In genomic region chr10:53580621-53581081, GRCm38 (mm10) we compare ENCODE assay signal across 8 mouse cellular contexts. TPM values are rescaled to one million over a fixed set of nuclear protein-coding genes. Genes with fewer than 3 reads are reported as not detected.
DNase-seq lines count a peak whose midpoint lies in the region; ATAC-seq and TF ChIP-seq lines count a peak whose summit lies in the region.

No protein-coding gene starts in this region.

- no peaks in the 10 kb centered on the region for H3K9me3 ChIP-seq in embryonic facial prominence, embryonic 15.5 days (replicated peaks)
- no peaks in the 10 kb centered on the region for H3K9me3 ChIP-seq in limb, embryonic 13.5 days
- H3K9me3 ChIP-seq in midbrain, embryonic 13.5 days: no peaks in the 10 kb centered on the region
- H3K9me3 ChIP-seq in stomach, embryonic 14.5 days (ENCODE audit: control insufficient read depth, low read depth, low read length): no peaks in the 10 kb centered on the region

- WGBS in embryonic facial prominence, embryonic 15.5 days: 13% methylated on average over 14 of the region's 14 CpGs
- WGBS in kidney, adult 2 months: 22% methylated on average over 14 of the region's 14 CpGs
- 14% methylated on average over 14 of the region's 14 CpGs for WGBS in limb, embryonic 13.5 days
- 18% methylated on average over 14 of the region's 14 CpGs for WGBS in midbrain, embryonic 13.5 days
- 5% methylated on average over 14 of the region's 14 CpGs for WGBS in stomach, embryonic 14.5 days

- no peak for TF ChIP-seq POLR2A in kidney, adult 2 months (IDR thresholded peaks at IDR 0.05; ENCODE audit: low read depth, low read length)

- no peak overlapping the region for H3K27ac ChIP-seq in embryonic facial prominence, embryonic 15.5 days (replicated peaks)
- H3K27ac ChIP-seq in kidney, adult 2 months (ENCODE audit: insufficient read depth, low read depth, low read length): no peak overlapping the region
- no peak overlapping the region for H3K27ac ChIP-seq in limb, embryonic 13.5 days
- H3K27ac ChIP-seq in midbrain, embryonic 13.5 days: no peak overlapping the region
- peak overlapping the region; percentile 78; the same call in 1 of the 2 replicates for H3K27ac ChIP-seq in stomach, embryonic 14.5 days (ENCODE audit: low read length)

- no peaks in the 10 kb centered on the region for H3K27me3 ChIP-seq in embryonic facial prominence, embryonic 15.5 days
- no peaks in the 10 kb centered on the region for H3K27me3 ChIP-seq in kidney, adult 2 months (replicated peaks; ENCODE audit: control insufficient read depth, insufficient read depth, low read length)
- no peaks in the 10 kb centered on the region for H3K27me3 ChIP-seq in limb, embryonic 13.5 days
- H3K27me3 ChIP-seq in midbrain, embryonic 13.5 days: no peaks in the 10 kb centered on the region
- H3K27me3 ChIP-seq in stomach, embryonic 14.5 days (ENCODE audit: control insufficient read depth, insufficient read depth, low read length): no peaks in the 10 kb centered on the region

- H3K4me3 ChIP-seq in embryonic facial prominence, embryonic 15.5 days (replicated peaks): peak overlapping the region; percentile 37
- H3K4me3 ChIP-seq in kidney, adult 2 months (ENCODE audit: insufficient read depth, low read depth, low read length): peak overlapping the region; percentile 31
- peak overlapping the region; percentile 44 for H3K4me3 ChIP-seq in limb, embryonic 13.5 days
- H3K4me3 ChIP-seq in midbrain, embryonic 13.5 days (replicated peaks): peak overlapping the region; percentile 35
- H3K4me3 ChIP-seq in stomach, embryonic 14.5 days (ENCODE audit: low read depth, low read length): peak overlapping the region; percentile 36

- H3K36me3 ChIP-seq in embryonic facial prominence, embryonic 15.5 days: no peaks in the 10 kb centered on the region
- H3K36me3 ChIP-seq in kidney, adult 2 months (ENCODE audit: control insufficient read depth, insufficient read depth, low read length): no peaks in the 10 kb centered on the region
- no peaks in the 10 kb centered on the region for H3K36me3 ChIP-seq in limb, embryonic 13.5 days
- H3K36me3 ChIP-seq in midbrain, embryonic 13.5 days: no peaks in the 10 kb centered on the region
- H3K36me3 ChIP-seq in stomach, embryonic 14.5 days (ENCODE audit: control insufficient read depth, insufficient read depth, low read length): no peaks in the 10 kb centered on the region

- peak; percentile 51 to 53 for DNase-seq in left cerebral cortex, adult 18-20 months (ENCODE audit: low spot score in 2 of 2)
- DNase-seq in left cerebral cortex, adult 11 months (ENCODE audit: low spot score): no peak
- DNase-seq in heart, adult 9 months (ENCODE audit: low spot score in 2 of 2): peak; percentile 65 to 66
- DNase-seq in kidney, adult 2 months: peak; percentile 60

- H3K4me1 ChIP-seq in embryonic facial prominence, embryonic 15.5 days: no peaks in the 10 kb centered on the region
- no peaks in the 10 kb centered on the region for H3K4me1 ChIP-seq in kidney, adult 2 months (ENCODE audit: control insufficient read depth, insufficient read depth, low read length)
- peaks cover 5% of the 10 kb centered on the region for H3K4me1 ChIP-seq in limb, embryonic 13.5 days
- peaks cover 14% of the 10 kb centered on the region for H3K4me1 ChIP-seq in midbrain, embryonic 13.5 days (replicated peaks)
- H3K4me1 ChIP-seq in stomach, embryonic 14.5 days (ENCODE audit: control insufficient read depth, insufficient read depth, low read length): peaks cover 2% of the 10 kb centered on the region; the same call in 1 of the 2 replicates

- TF ChIP-seq CTCF in kidney, adult 2 months (conservative IDR thresholded peaks at IDR 0.05; ENCODE audit: insufficient read depth, insufficient read length, low read depth, low read length): no peak

- ATAC-seq in embryonic facial prominence, embryonic 15.5 days (ENCODE audit: insufficient number of reproducible peaks, low FRiP score, low TSS enrichment, low read depth): peak; percentile 81
- ATAC-seq in limb, embryonic 13.5 days (ENCODE audit: low FRiP score, low read depth): peak; percentile 88
- peak; percentile 93 for ATAC-seq in midbrain, embryonic 13.5 days
- peak; percentile 92 for ATAC-seq in stomach, embryonic 14.5 days (ENCODE audit: insufficient number of reproducible peaks, insufficient read depth, low FRiP score, low read depth)

- H3K4me2 ChIP-seq in embryonic facial prominence, embryonic 15.5 days (replicated peaks): peak overlapping the region; percentile 65
- peak overlapping the region; percentile 74 for H3K4me2 ChIP-seq in limb, embryonic 13.5 days (replicated peaks)
- H3K4me2 ChIP-seq in midbrain, embryonic 13.5 days (replicated peaks): peak overlapping the region; percentile 61
- peak overlapping the region; percentile 79 for H3K4me2 ChIP-seq in stomach, embryonic 14.5 days (replicated peaks; ENCODE audit: low read depth, low read length)

- no peak overlapping the region for H3K9ac ChIP-seq in embryonic facial prominence, embryonic 15.5 days
- H3K9ac ChIP-seq in limb, embryonic 13.5 days: peak overlapping the region; percentile 59
- peak overlapping the region; percentile 62; the same call in 1 of the 2 replicates for H3K9ac ChIP-seq in midbrain, embryonic 13.5 days (replicated peaks)
- no peak overlapping the region for H3K9ac ChIP-seq in stomach, embryonic 14.5 days (replicated peaks; ENCODE audit: low read depth, low read length)

RNA-seq across cellular contexts. Expression of gene Asf1a, which starts 15.9 kb away (rescaled TPM):
- 10 to 100 TPM; 24.3 to 26.0 TPM for total RNA-seq in left cerebral cortex, adult 18-20 months (2021)
- polyA plus RNA-seq in embryonic facial prominence, embryonic 15.5 days (2015; fragmentation: Nextera tagmentation; extraction: Ambion mirVana): 83.2 and 84.7 TPM in 2 replicates
- polyA plus RNA-seq in kidney, adult 2 months (2012; rRNA removed): 5.6 and 6.2 TPM in 2 replicates
- polyA plus RNA-seq in limb, embryonic 13.5 days (2015; fragmentation: Nextera tagmentation; extraction: Ambion mirVana): 127 and 135 TPM in 2 replicates
- 112 and 113 TPM in 2 replicates for polyA plus RNA-seq in midbrain, embryonic 13.5 days (2015; fragmentation: Nextera tagmentation; extraction: Ambion mirVana)
- polyA plus RNA-seq in stomach, embryonic 14.5 days (2014; fragmentation: Nextera tagmentation; extraction: Ambion mirVana): 119 and 123 TPM in 2 replicates

RNA-seq across cellular contexts. Expression of gene Mcm9, which starts 49.6 kb away (rescaled TPM):
- 1 to 10 TPM; 5.5 to 5.9 TPM for total RNA-seq in left cerebral cortex, adult 18-20 months (2021)
- polyA plus RNA-seq in embryonic facial prominence, embryonic 15.5 days (2015; fragmentation: Nextera tagmentation; extraction: Ambion mirVana): 9.4 and 10.9 TPM in 2 replicates
- polyA plus RNA-seq in kidney, adult 2 months (2012; rRNA removed): 2.9 and 3.1 TPM in 2 replicates
- 12.6 and 13.1 TPM in 2 replicates for polyA plus RNA-seq in limb, embryonic 13.5 days (2015; fragmentation: Nextera tagmentation; extraction: Ambion mirVana)
- 9.8 and 10.4 TPM in 2 replicates for polyA plus RNA-seq in midbrain, embryonic 13.5 days (2015; fragmentation: Nextera tagmentation; extraction: Ambion mirVana)
- 16.1 and 16.7 TPM in 2 replicates for polyA plus RNA-seq in stomach, embryonic 14.5 days (2014; fragmentation: Nextera tagmentation; extraction: Ambion mirVana)

Comparison
In these comparisons a context has a peak if more than half of its experiments do, and no peak if none do; other contexts are left out.
1. H3K9ac ChIP-seq: peak in limb, embryonic 13.5 days (single experiment) and midbrain, embryonic 13.5 days (single experiment); none in embryonic facial prominence, embryonic 15.5 days (single experiment) and stomach, embryonic 14.5 days (single experiment).
2. RNA of gene Asf1a, which starts 15.9 kb away (polyA plus RNA-seq): 127 to 135 TPM in limb, embryonic 13.5 days, 119 to 123 TPM in stomach, embryonic 14.5 days, 112 to 113 TPM in midbrain, embryonic 13.5 days and 83.2 to 84.7 TPM in embryonic facial prominence, embryonic 15.5 days; 5.6 to 6.2 TPM in kidney, adult 2 months; every median in the first group is over 10 times any median in the second.
3. Peak in every context shown above with its lines, with median percentiles within 50 percentile points of each other: ATAC-seq, H3K4me2 ChIP-seq and H3K4me3 ChIP-seq.